Mouse (Mus musculus) embryonic fibroblast, embryonic 13.5 days (primary cell): ENCODE measurements around the gene Eif4g1.

Experiments used
- CTCF ChIP-seq: IDR thresholded peaks from 2 replicates; pipeline ENCODE4 v1.5.1; 2011; ENCODE audit warnings: mild to moderate bottlenecking, control low read depth, low read length, moderate library complexity, borderline replicate concordance; ENCODE audit not compliant: insufficient read depth
- POLR2A ChIP-seq: IDR thresholded peaks from 2 replicates; pipeline ENCODE4 v1.6.1; 2011; ENCODE audit warnings: low read depth, mild to moderate bottlenecking, control low read depth, low read length, moderate library complexity

- TF ChIP-seq CTCF (no peak), POLR2A (no peak)
Measured at GRCm38 (mm10) chr16:20676702-20677101, 8.6 kb downstream of the Eif4g1 start.
